Mouse (Mus musculus): ENCODE results near the gene Il1rn.

Gene Il1rn

DNA sequence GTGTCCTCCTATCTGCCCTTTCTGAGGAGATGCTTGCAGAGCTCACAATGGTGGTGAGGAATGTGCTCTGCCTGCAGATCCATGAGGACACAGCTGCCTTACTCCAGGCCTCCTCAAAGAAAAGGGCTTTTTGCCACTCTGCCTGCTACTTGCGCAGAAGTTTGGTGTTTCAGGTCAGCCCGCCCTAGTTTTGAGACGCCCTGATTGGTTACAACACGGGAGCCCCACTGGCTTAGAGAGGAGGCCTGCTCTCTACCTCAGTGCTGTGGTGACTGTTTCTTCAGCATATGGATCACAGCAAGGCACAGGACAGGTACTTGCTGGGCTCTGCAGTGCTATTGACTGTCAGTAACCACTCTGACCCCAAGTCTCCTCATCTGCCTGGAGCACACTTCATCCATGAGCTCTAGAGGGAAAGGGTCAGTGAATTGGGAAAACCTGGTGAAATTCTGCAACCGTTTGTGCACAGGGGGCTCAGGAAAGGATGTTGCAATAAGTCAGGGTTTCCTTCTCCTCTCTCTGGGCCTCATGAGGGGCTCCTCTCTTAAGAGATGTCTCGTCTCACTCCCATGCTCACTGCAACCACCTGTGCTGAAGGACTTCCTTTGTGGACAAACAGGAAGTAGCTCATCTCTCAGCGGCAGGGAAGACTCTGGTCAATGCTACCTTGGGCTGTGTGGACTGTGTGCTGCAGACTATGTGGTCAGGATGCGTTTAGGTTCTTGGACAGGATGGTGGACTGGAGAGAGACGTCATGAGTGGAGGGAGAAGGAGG lies 46.0 kb downstream of the Il1rn start:
- DNase-seq = no peak

DNA sequence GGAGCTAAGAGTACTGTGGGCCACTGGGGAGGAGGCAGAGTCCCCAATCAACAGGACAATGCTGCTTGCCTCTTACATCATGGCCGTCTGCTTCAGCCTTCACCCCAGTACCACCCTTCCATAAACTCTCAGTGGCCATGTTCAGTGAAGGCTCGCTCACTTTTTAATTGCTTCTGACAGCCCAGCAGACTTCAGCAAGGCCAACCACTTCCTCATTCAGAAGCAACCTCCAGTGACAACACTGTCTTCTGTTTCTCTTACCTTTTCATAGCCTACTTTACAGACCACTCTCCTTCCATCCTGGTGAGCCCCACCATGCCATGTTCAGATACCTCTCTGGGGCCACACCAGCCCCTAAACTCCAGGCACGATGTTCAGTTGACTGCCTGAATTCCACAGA lies 47.0 kb downstream of the Il1rn start:
- DNase-seq = no peak

GRCm38 (mm10) chr2:24384393-24384792 lies 47.7 kb downstream of the Il1rn start:
- DNase-seq = no peak

GRCm38 (mm10) chr2:24385111-24385961 lies 48.7 kb downstream of the Il1rn start:
- DNase-seq = no peak

DNA sequence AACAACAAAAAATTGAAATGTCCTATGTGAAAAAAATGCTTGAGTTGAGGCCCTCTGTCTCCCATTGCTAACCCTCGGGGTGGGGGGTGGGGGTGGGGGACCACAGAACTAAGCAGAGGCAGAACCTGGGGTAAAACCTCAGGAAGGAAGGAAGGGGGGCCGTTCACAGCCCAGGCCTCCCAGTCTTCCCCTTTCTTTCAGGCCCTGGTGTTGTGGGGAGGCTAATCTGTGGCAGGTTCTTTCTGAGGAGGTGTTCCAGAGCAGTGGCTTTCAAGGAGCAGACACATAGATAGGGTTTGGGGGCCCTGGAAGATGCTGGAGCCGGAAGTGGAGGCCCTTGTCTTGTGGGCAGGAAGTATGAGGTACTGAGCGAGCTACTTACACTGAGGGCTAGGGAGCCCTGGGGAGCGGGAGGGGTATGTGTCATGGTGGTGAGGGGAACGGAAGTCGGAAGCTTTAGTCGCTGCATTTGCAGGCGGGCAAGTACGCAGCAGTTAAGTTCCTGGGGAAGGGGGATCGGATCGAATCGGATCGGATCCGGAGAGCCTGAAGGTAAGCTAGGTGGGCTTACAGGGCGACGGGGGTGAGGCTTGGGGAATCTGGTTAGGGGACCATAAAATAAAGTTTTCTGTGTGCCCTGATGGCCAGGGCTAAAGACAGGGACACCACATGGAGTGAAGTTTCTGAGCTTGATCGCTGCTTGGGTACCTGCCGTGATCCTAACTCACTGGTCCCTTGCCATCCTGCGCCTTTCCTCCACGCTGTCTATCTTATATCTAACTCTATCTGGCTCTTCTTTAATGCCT lies 49.7 kb downstream of the Il1rn start:
- no peak for DNase-seq

DNA sequence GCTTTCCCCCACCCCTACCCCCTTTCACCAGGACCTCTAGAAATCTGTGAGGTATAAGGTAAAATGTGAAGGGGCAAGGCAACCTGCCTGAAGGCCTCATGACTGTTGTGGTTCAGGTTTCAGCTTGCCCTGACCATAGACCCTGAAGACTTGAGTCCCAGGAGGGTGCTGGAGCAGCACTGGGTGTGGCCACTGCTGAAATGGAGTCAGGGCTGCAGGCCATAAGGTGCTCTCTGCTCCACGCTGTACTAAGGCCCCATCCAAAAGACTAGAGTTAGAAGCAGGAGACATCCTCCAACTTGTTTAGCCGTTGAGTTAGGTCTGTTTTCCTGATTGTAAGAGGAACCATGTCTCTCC lies 50.3 kb downstream of the Il1rn start:
- DNase-seq = no peak

GRCm38 (mm10) chr2:24387361-24388283 lies 51.0 kb downstream of the Il1rn start:
- DNase-seq = no peak

- DNase-seq = no peak
Observed at GRCm38 (mm10) chr2:24393251-24393650, 56.6 kb downstream of the Il1rn start.

- DNase-seq = peak; percentile 16
Observed at GRCm38 (mm10) chr2:24397115-24397514, 60.5 kb downstream of the Il1rn start.

DNA sequence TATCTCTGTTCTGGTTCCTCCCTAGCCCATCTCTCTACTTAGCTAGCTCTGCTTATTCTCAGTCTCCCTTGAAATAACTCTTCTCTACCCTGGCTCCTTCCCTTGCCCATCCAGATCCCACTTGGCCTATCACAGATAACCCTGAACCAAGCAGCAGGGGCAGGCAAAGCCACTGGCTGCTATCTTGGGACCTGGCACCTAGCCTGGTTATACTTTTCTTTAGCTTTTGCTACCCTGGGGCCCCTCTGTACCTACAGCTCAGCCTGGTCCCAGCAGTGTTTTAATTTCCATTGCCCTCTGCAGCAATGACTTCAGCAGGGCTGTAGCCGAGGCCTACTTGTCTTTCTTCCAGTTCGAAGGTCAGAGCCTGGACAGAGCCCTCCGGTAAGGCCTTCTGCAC lies 64.1 kb downstream of the Il1rn start:
- no peak for DNase-seq
